Comparison of ENCODE assay signal across 24 mouse cellular contexts in the genomic region with DNA sequence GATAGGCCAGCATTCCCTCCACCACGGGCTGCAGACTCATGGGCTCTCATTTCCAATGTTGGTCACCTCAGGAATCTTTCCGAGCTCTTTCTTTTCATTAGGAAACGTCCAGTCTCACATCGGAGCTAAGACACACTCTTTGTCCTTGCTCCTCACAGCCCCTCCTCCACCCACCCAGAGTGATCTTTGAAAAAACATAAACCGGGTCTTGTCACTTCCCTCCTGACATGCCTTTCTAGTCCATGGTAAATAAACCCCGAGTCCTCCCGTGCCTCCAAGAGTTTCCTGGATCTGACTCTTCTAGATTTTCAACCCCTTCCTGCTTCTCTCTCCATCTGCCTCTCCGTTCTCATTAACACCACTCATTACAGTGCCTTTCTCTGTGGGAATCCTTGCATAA. TPM values are rescaled to one million over a fixed set of nuclear protein-coding genes. Genes with fewer than 3 reads are reported as not detected.
DNase-seq lines count a peak whose midpoint lies in the region; ATAC-seq and TF ChIP-seq lines count a peak whose summit lies in the region.
"Had no signal": no experiment of that assay in that cellular context is flagged by ENCODE, and none has a peak within 500 bp of the region (broad histone marks: within the 10 kb centered on the region; RNA-seq: fewer than 3 reads in every experiment).

No protein-coding gene starts in this region.

- no peaks in the 10 kb centered on the region for H3K36me3 ChIP-seq in heart, embryonic 10.5 days
- no peaks in the 10 kb centered on the region for H3K36me3 ChIP-seq in heart, adult 2 months (ENCODE audit: control insufficient read depth, insufficient read depth, low read length)
- no peaks in the 10 kb centered on the region for H3K36me3 ChIP-seq in heart, embryonic 16.5 days (ENCODE audit: control insufficient read depth, insufficient read depth)
- no peaks in the 10 kb centered on the region for H3K36me3 ChIP-seq in lung, embryonic 14.5 days (ENCODE audit: insufficient read depth)
- no peaks in the 10 kb centered on the region for H3K36me3 ChIP-seq in limb, embryonic 10.5 days
- H3K36me3 ChIP-seq: embryonic facial prominence, embryonic 13.5 days had no signal

- no peak for TF ChIP-seq EP300 in heart, adult 2 months (IDR thresholded peaks at IDR 0.05; ENCODE audit: insufficient read depth, low read depth, low read length)

- no peaks in the 10 kb centered on the region for H3K27me3 ChIP-seq in heart, embryonic 10.5 days (ENCODE audit: insufficient read depth, poor library complexity, severe bottlenecking)
- no peaks in the 10 kb centered on the region for H3K27me3 ChIP-seq in heart, adult 2 months (ENCODE audit: control insufficient read depth, insufficient read depth, low read length)
- H3K27me3 ChIP-seq in heart, embryonic 16.5 days (ENCODE audit: control insufficient read depth, insufficient read depth, low read length): no peaks in the 10 kb centered on the region
- H3K27me3 ChIP-seq in lung, embryonic 14.5 days (ENCODE audit: insufficient read depth, low read length): no peaks in the 10 kb centered on the region
- no peaks in the 10 kb centered on the region for H3K27me3 ChIP-seq in limb, embryonic 10.5 days (ENCODE audit: low read depth, poor library complexity, severe bottlenecking)
- H3K27me3 ChIP-seq: CH12.LX; embryonic facial prominence, embryonic 13.5 days had no signal

- intact Hi-C loops in heart, adult 2 months (cut with DNase I): no loop called here
- intact Hi-C loops in heart, postnatal 10 days (cut with DNase I): no loop called here

- no peak for DNase-seq in heart, embryonic 10.5 days (ENCODE audit: low spot score)
- DNase-seq in heart, adult 2 months: no peak
- no peak for DNase-seq in heart, postnatal 10 days
- DNase-seq in lung, embryonic 14.5 days: no peak
- DNase-seq in lung, postnatal 14 days: no peak
- DNase-seq in limb, embryonic 10.5 days (ENCODE audit: low spot score): no peak
- DNase-seq: adrenal gland, adult 2 months; adrenal gland, postnatal 25 days; cerebellum, adult 18-20 months; cerebellum, adult 9-11 months; cerebellum, postnatal 36 days; gastrocnemius, adult 2 months; gastrocnemius, postnatal 25 days; heart, postnatal 36 days; kidney, adult 8-10 months had no signal

- ATAC-seq in heart, embryonic 16.5 days (replicated peaks; ENCODE audit: extremely low read depth, insufficient read depth, low FRiP score): peak; percentile 58; the same call in 1 of the 2 replicates
- ATAC-seq in lung, embryonic 14.5 days (ENCODE audit: insufficient read depth): 0 out of 2 replicates have a peak, but pooled peaks have one; percentile 17
- ATAC-seq in activated CD4-positive, CD25-positive, alpha-beta regulatory T cell, adult 4 months: no peak
- ATAC-seq: forebrain, embryonic 14.5 days; inflammation-experienced regulatory T-cells, adult 6 months; intestine, postnatal 0 days; Patski had no signal

- 46% methylated on average over 8 of the region's 8 CpGs for WGBS in heart, embryonic 10.5 days
- WGBS in heart, adult 2 months: 47% methylated on average over 8 of the region's 8 CpGs
- 52% methylated on average over 8 of the region's 8 CpGs for WGBS in heart, embryonic 16.5 days
- 30% methylated on average over 8 of the region's 8 CpGs for WGBS in lung, embryonic 14.5 days
- WGBS in limb, embryonic 10.5 days: 73% methylated on average over 8 of the region's 8 CpGs

- no peaks in the 10 kb centered on the region for H3K79me2 ChIP-seq in heart, adult 2 months (replicated peaks; ENCODE audit: control insufficient read depth, insufficient read depth, low read length)

- H3K27ac ChIP-seq in heart, embryonic 10.5 days: peak overlapping the region; percentile 25; the same call in 1 of the 2 replicates
- no peak overlapping the region for H3K27ac ChIP-seq in heart, adult 2 months
- H3K27ac ChIP-seq in heart, embryonic 16.5 days (ENCODE audit: low read length): no peak overlapping the region
- peak overlapping the region; percentile 27; the same call in 1 of the 2 replicates for H3K27ac ChIP-seq in lung, embryonic 14.5 days (ENCODE audit: low read depth)
- H3K27ac ChIP-seq in limb, embryonic 10.5 days: peak overlapping the region; percentile 51
- H3K27ac ChIP-seq: embryonic facial prominence, embryonic 13.5 days; gastrocnemius, adult 2 months; hindbrain, embryonic 14.5 days had no signal

- no peak overlapping the region; the same call in 1 of the 2 replicates for H3K4me2 ChIP-seq in heart, embryonic 16.5 days (ENCODE audit: low read depth, low read length)
- H3K4me2 ChIP-seq in lung, embryonic 14.5 days: no peak overlapping the region
- H3K4me2 ChIP-seq: embryonic facial prominence, embryonic 13.5 days; hindbrain, embryonic 14.5 days had no signal

- no peak overlapping the region for H3K9ac ChIP-seq in heart, adult 2 months (ENCODE audit: low read depth, low read length)
- no peak overlapping the region for H3K9ac ChIP-seq in heart, embryonic 16.5 days (ENCODE audit: low read length)
- H3K9ac ChIP-seq in lung, embryonic 14.5 days: no peak overlapping the region
- H3K9ac ChIP-seq: embryonic facial prominence, embryonic 13.5 days; hindbrain, embryonic 14.5 days had no signal

- no peaks in the 10 kb centered on the region for H3K9me3 ChIP-seq in heart, embryonic 10.5 days
- no peaks in the 10 kb centered on the region for H3K9me3 ChIP-seq in heart, embryonic 16.5 days (replicated peaks; ENCODE audit: control insufficient read depth, low read length)
- H3K9me3 ChIP-seq in lung, embryonic 14.5 days (ENCODE audit: low read depth, low read length): no peaks in the 10 kb centered on the region
- H3K9me3 ChIP-seq in limb, embryonic 10.5 days (replicated peaks): no peaks in the 10 kb centered on the region
- H3K9me3 ChIP-seq: embryonic facial prominence, embryonic 13.5 days had no signal

- peaks cover 13% of the 10 kb centered on the region for H3K4me1 ChIP-seq in heart, embryonic 10.5 days
- peaks cover 2% of the 10 kb centered on the region; the same call in 1 of the 2 replicates for H3K4me1 ChIP-seq in heart, adult 2 months (ENCODE audit: control insufficient read depth, insufficient read depth, low read length)
- peaks cover 16% of the 10 kb centered on the region for H3K4me1 ChIP-seq in heart, embryonic 16.5 days (ENCODE audit: control insufficient read depth, insufficient read depth, low read length)
- H3K4me1 ChIP-seq in lung, embryonic 14.5 days (ENCODE audit: insufficient read depth): peaks cover 11% of the 10 kb centered on the region
- H3K4me1 ChIP-seq in limb, embryonic 10.5 days: peaks cover 41% of the 10 kb centered on the region

- TF ChIP-seq POLR2A in heart, adult 2 months (IDR thresholded peaks at IDR 0.05; ENCODE audit: insufficient read depth, low read depth, low read length): no peak

- no peak for TF ChIP-seq CTCF in heart, adult 2 months (IDR thresholded peaks at IDR 0.05)
- TF ChIP-seq CTCF in lung, embryonic 14.5 days (IDR thresholded peaks at IDR 0.05; ENCODE audit: low read depth): no peak

- no peak overlapping the region for H3K4me3 ChIP-seq in heart, embryonic 10.5 days
- H3K4me3 ChIP-seq in heart, adult 2 months: no peak overlapping the region
- H3K4me3 ChIP-seq in heart, embryonic 16.5 days (ENCODE audit: low read length): no peak overlapping the region
- no peak overlapping the region for H3K4me3 ChIP-seq in lung, embryonic 14.5 days (ENCODE audit: low read depth, low read length)
- H3K4me3 ChIP-seq in limb, embryonic 10.5 days: no peak overlapping the region
- H3K4me3 ChIP-seq: embryonic facial prominence, embryonic 13.5 days; gastrocnemius, adult 2 months had no signal

RNA-seq across cellular contexts. Expression of gene Foxn3, which starts 38.0 kb away (rescaled TPM):
- polyA plus RNA-seq in heart, embryonic 10.5 days (2016; fragmentation: Nextera tagmentation; extraction: Ambion mirVana): 60.5 and 65.2 TPM in 2 replicates
- total RNA-seq in heart, adult 2 months (2021): 100 to 1,000 TPM; 106 to 117 TPM
- polyA plus RNA-seq in heart, adult 2 months (2012; rRNA removed): 28.1 and 40.4 TPM in 2 replicates
- polyA plus RNA-seq in heart, embryonic 16.5 days (2015; fragmentation: Nextera tagmentation; extraction: Ambion mirVana): 52.1 and 57.2 TPM in 2 replicates
- 100 to 1,000 TPM; 128 to 143 TPM for total RNA-seq in heart, postnatal 10 days (2021)
- polyA plus RNA-seq in lung, embryonic 14.5 days (2014; fragmentation: Nextera tagmentation; extraction: Ambion mirVana): 69.1 and 72.5 TPM in 2 replicates
- 57.6 and 68.8 TPM in 2 replicates for polyA plus RNA-seq in limb, embryonic 10.5 days (2016; fragmentation: Nextera tagmentation; extraction: Ambion mirVana)
- 100 to 1,000 TPM in 1 of 2 experiments, 10 to 100 TPM in 1; 91.7 to 138 TPM for polyA plus RNA-seq in activated CD4-positive, CD25-positive, alpha-beta regulatory T cell, adult 4 months (2017; shearing (Covaris generic))

Comparison
In these comparisons a context has a peak if more than half of its experiments do, and no peak if none do; other contexts are left out.
1. H3K27ac ChIP-seq: peak in heart, embryonic 10.5 days (single experiment), lung, embryonic 14.5 days (single experiment) and limb, embryonic 10.5 days (single experiment); none in heart, adult 2 months (single experiment) and heart, embryonic 16.5 days (single experiment).